Mouse (Mus musculus) colon, adult 2 months (tissue): ENCODE data around the gene Gm14124. TPM values are rescaled to one million over a fixed set of nuclear protein-coding genes. Genes with fewer than 3 reads are reported as not detected.

Experiments
- polyA plus RNA-seq: library from polyadenylated mRNA; depleted of rRNA; stranded (reverse); fragments of >200 nt; gene quantifications from 2 replicates; pipeline ENCODE4 v1.2.3, GENCODE M21; 2012; rRNA removed

The Gm14124 gene
- not detected in 2 replicates for polyA plus RNA-seq

GRCm38 (mm10) chr2:150257291-150257690, at the start of gene Gm14124:
Gene Gm14124 (plus strand): TSS chr2:150257517.

GRCm38 (mm10) chr2:150217600-150218362, 39.5 kb upstream of the Gm14124 start, which contains the start of gene Zfp937:
Gene Zfp937 (plus strand): TSS chr2:150218073.

GRCm38 (mm10) chr2:150255491-150255890, 1.8 kb upstream of the Gm14124 start, which contains the start of gene Gm21994:
Gene Gm21994 (minus strand): TSS chr2:150255591.

Other genes with a start within 250 kb of the Gm14124 start
- gene Zfp120, start 120.8 kb upstream of the Gm14124 start, polyA plus RNA-seq, result 1.3 and 1.4 TPM in 2 replicates
- gene Gm10770, start 77.8 kb upstream of the Gm14124 start, polyA plus RNA-seq, result not detected in 2 replicates
- gene Gm14139, start 75.8 kb upstream of the Gm14124 start, polyA plus RNA-seq, result not detected in 2 replicates
- 0.16 and 0.23 TPM in 2 replicates for gene Zfp937, start 39.4 kb upstream of the Gm14124 start, polyA plus RNA-seq
- not detected in 2 replicates for gene Gm21994, start 1.9 kb upstream of the Gm14124 start, polyA plus RNA-seq
- gene Gm10130, start 66.2 kb downstream of the Gm14124 start, polyA plus RNA-seq, result not detected in 2 replicates
- gene 3300002I08Rik, start 105.2 kb downstream of the Gm14124 start, polyA plus RNA-seq, result 0.65 and 0.92 TPM in 2 replicates
- gene Zfp442, start 194.0 kb downstream of the Gm14124 start, polyA plus RNA-seq, result 0.03 and 0.07 TPM in 2 replicates
- gene Zfp345, start 227.6 kb downstream of the Gm14124 start, polyA plus RNA-seq, result not detected in 2 replicates